Mouse (Mus musculus) embryo, embryonic 11.5 days (tissue): ENCODE data around the gene Tjp3.

Experiments
- DNase-seq: peaks from one replicate; pipeline ENCODE4 v3.0.0-alpha.2; 2012; ENCODE audit warnings: low read depth, low spot score

The Tjp3 gene

GRCm38 (mm10) chr10:81319741-81320549, 28.6 kb upstream of the Tjp3 start:
- DNase-seq = peak; percentile 97

DNA sequence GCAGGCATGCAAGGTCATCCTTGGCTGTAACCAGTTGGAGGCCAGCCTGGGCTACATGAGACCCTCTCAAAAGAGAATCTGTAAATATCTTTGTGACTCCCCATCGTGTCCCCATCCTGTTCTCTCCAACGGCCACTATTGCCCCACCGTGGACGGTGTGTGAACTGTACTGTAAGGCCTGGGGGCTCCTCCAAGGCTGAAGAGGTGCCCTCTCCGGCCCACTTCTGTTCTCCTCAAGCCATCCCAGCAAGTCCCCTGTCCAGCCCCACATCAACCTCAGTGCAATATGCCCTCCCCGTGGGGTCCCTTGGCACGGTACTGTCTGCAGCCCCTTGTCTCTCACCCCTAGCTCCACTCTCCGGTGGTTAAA, 27.9 kb upstream of the Tjp3 start:
- DNase-seq = no peak

DNA sequence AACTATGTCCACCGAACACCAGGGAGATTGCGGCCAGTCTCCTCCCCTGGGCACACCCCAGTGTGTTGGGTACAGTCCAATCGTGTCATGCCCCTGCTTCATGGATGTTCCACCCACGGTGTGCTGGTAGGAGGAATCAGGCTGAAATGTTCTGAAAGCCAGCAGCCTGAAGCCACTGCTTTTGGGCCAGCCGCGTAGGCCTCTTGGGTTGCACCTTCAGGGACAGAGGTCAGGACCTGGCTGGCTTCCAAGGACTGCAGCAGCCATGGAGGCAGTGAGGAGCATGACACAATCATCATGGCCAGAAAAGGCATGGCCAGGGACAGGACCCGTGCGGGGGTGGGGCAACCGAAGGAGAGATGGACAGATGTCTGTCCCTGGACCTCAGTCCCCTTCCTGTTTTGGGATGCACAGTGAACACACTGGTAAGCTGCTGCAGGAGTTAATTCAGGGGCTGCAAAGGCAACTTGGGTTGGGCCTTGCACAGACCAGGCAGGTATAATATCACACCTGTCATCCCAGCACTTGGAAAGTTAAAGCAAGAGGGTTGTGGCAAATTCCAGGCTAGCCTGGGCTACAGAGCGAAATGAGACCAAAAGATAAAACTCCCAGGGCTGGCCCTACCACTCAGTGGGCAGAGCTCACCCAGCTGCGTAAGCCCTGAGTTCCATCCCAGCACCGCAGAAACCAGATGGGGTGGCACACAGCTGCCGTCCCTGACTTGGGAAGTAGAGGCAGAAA, 27.4 kb upstream of the Tjp3 start:
- DNase-seq = no peak

DNA sequence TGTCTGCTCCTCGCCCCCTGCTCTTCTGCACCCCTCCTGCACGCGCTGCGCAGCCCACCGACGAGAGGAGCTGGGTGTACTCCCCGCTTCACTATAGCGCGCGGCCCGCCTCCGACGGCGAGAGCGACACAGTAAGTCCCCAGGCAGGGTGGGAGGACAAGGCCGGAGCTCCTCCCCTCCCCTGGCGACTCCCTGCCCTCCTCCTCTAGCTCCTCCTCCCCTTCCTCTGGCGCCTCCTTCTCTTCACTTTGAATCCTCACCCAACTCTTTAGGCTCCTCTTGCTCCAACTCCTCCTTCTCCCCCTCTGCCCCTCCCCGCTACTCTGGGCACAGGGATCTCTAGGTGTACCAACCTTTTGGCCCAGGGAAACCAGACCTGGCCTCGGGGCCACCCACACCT, 25.9 kb upstream of the Tjp3 start:
- no peak for DNase-seq

DNA sequence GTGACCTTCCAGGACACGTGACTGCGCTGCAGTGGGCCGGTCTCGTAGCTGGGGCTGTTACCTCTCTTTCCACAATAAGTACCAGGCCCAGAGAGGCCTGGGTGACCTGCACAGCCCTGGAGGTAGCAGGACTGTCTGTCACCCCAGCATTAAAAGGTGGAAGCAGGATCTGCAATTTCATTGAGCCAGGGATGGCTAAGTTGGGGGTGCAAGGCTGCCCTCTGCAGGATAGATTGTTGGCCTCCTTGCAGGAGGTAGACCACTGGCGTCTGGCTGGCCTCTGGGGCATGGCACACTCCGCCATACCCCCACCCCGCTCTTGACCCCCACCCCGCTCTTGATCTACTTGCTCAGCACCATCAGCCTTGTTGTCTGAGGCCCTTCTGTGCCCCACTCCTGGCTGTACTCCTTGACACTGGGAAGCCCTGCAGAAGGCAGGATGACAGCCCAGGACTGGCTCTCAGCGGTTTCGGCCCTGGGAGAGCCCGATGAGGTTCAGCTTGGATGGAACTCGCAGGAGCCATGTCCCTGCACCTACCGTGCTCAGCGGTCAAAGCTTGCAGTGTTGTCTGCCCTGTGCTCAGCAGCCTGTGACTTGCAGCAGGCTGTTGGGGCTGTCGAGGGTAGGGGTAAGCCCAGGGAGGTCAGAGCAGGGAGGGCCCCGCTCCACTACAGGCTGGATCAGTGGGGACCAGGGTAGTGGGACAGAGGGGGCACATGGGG, 25.1 kb upstream of the Tjp3 start:
- DNase-seq = no peak

- DNase-seq = no peak
Observed at GRCm38 (mm10) chr10:81315587-81315986, 24.2 kb upstream of the Tjp3 start.

DNA sequence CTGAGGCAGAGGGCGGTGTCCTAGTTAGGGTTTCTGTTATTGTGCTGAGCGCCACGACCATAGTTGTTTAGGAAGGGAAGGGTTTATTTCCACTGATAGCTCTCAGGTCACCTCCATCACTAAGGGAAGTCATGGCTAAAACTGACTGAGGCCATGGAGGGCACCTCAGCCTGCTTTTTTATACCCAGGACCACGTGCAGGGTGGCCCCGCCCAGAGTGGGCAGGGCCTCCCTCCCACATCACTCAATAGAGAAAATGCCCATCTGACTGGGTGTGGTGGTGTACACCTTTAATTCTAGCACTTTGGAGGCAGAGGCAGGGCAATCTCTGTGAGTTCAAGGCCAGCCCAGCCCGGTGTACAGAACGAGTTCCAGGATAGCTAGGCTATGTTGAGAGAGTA, 22.8 kb upstream of the Tjp3 start:
- DNase-seq = no peak

GRCm38 (mm10) chr10:81313581-81313980, 22.2 kb upstream of the Tjp3 start:
- no peak for DNase-seq

GRCm38 (mm10) chr10:81309571-81309970, 18.2 kb upstream of the Tjp3 start:
- DNase-seq = no peak

DNA sequence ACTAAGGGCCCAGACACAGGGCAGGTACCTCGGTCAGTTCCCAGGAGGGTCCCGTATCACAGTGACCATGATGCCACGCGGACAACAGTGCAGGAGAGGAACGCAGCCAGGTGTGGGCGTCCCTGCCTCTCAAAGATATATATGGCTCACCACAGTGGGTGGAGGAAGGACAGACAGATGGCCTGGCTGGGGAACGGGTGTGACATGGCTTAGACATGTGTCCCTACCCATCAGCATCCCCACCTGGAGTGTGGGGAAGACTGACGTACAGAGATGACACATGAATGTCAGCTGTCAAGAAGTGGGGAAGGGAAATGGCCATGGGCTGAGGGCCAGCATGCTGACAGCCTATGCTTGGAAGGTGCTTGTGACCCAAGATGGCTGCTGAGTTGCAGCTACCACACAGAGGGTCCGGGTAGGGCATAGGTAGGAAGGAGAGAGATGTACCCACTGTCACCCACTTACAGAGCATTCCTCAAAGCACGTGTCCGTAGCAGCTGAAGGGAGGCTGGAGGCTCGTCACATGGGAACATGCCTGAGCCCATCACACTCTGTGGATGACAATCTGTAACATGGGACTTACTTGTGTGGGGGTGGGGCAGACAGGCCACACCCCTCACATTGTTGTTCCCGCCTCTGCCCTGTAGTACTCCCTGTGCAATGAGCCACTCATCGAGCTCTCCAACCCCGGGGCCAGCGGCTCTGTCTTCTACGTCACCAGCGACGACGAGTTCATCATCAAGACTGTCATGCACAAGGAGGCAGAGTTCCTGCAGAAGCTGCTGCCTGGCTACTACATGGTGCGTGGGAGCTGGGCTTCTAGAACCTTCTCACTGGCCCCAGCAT, 15.7 kb upstream of the Tjp3 start:
- DNase-seq = no peak

GRCm38 (mm10) chr10:81306173-81306668, 14.8 kb upstream of the Tjp3 start:
- DNase-seq = no peak

DNA sequence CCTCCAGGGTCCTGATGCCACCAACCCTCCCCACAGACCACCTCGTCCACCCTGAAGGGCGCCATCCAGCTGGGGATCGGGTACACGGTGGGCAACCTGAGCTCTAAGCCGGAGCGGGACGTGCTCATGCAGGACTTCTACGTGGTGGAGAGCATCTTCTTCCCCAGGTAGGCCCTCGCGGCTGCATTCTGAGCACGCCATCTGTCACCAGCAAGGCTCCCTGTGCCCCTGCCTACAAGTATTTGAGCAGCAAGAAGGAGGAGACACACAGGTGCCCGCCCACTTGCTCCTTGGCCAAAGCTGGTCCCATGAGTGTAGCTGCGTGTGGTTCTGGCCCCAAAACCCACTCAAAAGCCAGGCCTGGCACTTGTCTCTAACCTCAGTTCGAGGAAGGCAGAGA, 14.3 kb upstream of the Tjp3 start:
- DNase-seq = no peak

- DNase-seq = no peak
Observed at GRCm38 (mm10) chr10:81304597-81305238, 13.3 kb upstream of the Tjp3 start.

DNA sequence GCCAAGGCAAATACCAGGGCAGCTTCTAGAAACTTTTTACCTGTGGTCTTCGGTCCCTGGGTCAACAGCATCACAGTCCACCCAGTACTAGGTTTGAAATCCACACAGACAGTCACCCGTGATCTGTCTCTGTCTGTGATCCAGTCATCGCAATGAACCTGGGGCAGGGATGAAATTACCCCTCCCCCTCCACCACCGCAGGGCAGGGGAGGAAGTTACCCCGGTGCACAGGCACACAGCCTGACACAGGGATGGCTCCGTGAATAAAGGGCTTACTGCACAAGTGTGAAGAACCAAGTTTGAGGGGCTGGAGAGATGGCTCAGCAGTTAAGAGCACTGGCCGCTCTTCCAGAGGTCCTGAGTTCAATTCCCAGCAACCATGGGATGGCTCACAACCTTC, 12.4 kb upstream of the Tjp3 start:
- DNase-seq = no peak

GRCm38 (mm10) chr10:81303258-81303657, 11.9 kb upstream of the Tjp3 start:
- DNase-seq = no peak

DNA sequence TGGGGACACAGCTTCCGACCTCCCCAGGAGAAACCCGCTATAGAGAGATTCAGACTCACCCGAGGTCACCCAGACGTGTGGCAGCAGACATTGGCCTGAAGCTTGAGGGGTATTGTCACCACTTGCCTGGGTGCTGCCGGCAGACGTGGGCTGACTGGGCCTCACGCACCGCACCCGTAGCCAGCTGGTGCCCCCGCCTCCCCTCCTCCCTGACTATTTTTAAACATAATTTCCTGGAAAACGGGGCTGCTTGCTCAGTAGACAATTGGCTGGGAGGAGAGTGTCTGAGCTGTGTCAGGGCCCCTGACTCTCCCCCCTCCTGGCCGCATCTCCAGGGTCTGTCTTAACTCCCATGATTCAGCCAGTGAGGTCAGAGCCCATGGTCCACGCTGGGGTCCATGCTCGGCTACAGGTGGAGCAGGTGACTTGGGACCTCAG, 11.4 kb upstream of the Tjp3 start:
- DNase-seq = no peak

- no peak for DNase-seq
Observed at GRCm38 (mm10) chr10:81302288-81302687, 10.9 kb upstream of the Tjp3 start.

GRCm38 (mm10) chr10:81301321-81301720, 9.9 kb upstream of the Tjp3 start:
- DNase-seq = no peak

GRCm38 (mm10) chr10:81300352-81300907, 9.0 kb upstream of the Tjp3 start:
- DNase-seq = no peak

GRCm38 (mm10) chr10:81299585-81300351, 8.4 kb upstream of the Tjp3 start:
- DNase-seq = no peak
